Mouse (Mus musculus) T-helper 17 cell (primary cell): ENCODE measurements around the gene Tmem117.

Experiments used
- in situ Hi-C, 2 experiments: fragments of 300-600 bp; cut with MboI, MseI; formaldehyde crosslinking; loops; 1 replicate in 1 of 2; 2 replicates in 1 of 2; pipeline ENCODE4 v1.15.1; 2025; ENCODE audit warnings: high pct_unique_total_duplicates in 2 of 2

Tmem117 gene

GRCm38 (mm10) chr15:94981798-94982197 lies 352.8 kb downstream of the Tmem117 start:
- in situ Hi-C loops = no loop called here

DNA sequence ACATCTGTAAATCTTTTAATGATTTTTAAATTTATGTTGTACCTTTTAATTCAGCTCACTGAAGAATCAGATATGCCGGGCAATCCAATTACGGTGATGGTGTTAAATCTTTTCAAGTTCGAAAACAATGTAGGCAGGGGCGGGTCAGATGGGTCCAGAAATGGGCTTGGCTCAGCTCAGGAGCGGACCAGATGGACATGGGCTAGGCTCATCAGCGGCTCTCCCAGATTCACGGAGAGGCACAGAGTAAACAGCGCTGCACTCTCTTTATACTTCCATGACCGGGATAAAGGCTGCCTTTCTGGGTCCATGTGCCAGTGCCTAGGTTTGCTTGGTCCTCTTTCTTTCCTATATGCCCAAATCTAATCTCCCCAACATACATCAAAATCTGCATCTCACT lies 366.3 kb downstream of the Tmem117 start:
- in situ Hi-C loops = no loop called here

DNA sequence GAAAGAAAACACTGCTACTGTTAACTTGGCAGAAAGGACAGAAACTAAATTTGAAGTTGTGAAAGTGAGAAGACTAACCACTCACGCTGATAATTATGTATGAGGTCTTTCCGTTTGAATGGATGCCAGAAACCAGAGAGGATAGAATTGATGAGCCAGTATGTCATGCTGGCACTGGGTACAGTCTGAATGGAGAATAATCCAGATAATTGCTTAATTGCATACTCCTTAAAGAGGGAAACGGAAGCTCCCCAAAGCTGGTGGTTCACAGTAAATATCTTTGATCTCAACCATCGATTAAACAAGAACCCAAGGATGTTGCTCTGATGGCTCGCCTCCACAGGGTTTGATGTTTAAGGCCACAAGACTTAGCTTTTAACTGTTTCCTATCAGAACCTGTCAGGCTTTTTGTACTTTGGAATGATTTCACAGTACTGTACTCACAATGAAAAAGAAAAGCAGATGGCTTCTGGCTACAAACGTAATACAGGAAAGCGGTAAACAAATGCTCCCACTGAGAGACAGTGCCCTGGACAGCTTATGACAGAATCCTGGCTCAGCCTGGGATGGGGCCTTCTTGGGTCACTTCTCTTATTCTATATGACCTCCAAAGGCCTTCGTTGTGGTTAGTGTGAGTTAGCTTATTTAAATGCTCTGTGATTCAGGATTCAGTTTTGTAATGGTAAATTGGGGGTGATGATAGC lies 376.2 kb downstream of the Tmem117 start:
- in situ Hi-C loops = no loop called here

- in situ Hi-C loops = loop anchor here in 1 of 2 experiments (10.0 kb wide), 1 partner anchor 1003 kb away; no protein-coding TSS in a partner anchor
These were observed 393.2 kb downstream of the Tmem117 start for GRCm38 (mm10) chr15:95022251-95022650.

GRCm38 (mm10) chr15:95024401-95024800 lies 395.4 kb downstream of the Tmem117 start:
- in situ Hi-C loops = loop anchor here in 1 of 2 experiments (10.0 kb wide), 1 partner anchor 1000 kb away; no protein-coding TSS in a partner anchor

DNA sequence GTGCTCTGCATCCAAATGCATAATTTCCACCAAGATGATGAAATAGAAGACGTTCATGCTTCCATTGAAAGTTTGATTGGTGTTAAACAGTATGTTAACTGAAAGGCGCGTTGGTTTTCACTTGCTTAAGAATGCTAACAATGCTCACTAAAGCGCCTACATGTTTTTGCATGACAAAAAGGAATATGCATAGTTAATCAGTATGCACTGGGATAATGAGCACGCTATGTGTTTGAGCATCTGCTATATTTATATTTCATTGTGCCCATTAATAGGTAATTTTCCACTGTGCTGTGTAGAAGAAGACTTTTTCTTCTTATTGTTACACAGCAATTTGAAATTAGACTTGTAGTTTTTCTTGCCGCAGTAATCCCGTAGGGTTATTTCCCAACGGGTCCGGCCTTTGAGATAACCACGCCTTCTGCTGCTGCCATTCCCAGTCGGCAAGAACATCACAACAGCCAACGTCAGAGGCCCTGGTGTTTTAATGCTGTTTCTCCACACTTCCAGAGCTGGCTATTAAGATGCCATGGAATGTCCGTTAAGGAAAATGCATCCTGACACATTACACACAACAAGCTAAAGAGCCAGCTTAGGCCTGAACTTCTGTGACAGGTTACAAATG lies 399.9 kb downstream of the Tmem117 start:
- in situ Hi-C loops = loop anchor here in 1 of 2 experiments (10.0 kb wide), 1 partner anchor 996 kb away; no protein-coding TSS in a partner anchor

DNA sequence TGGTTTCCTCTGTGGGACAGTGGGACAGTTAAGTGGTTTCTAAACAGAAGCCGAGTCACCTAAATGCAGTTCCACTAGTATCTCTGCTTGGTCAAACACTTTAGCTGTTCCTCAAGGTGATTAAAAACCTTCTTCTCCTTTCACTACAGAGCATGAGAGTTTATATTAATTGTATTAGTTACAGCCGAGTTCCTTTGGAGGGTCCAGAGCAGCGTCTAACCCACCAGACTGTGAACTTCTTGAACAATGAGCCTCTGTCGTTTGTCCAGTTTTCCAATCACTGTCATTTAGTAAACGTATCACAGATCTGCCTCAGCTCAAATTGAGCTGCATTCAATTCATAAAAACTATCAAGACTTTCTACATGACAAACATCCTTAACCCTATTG lies 400.4 kb downstream of the Tmem117 start:
- in situ Hi-C loops = loop anchor here in 1 of 2 experiments (10.0 kb wide), 1 partner anchor 995 kb away; no protein-coding TSS in a partner anchor

DNA sequence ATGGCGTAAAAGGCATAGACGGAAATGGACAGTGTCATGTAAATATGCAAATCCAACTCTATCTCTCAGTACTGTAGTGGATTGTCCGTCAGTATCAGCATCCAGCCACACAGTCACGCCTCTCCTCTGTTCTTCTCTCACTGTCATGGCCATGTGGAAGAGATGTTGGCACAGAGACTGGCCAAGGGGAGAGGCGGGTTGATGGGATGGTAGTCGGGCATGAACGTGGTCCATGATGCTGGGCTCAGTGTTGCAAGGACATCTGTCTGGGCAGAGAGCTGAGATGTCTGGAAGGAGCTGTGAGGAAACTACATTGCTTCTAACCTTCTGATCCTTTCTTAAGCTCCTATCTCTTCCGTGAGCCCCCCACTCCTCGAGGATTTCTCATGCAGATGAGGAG lies 413.4 kb downstream of the Tmem117 start:
- in situ Hi-C loops = no loop called here

DNA sequence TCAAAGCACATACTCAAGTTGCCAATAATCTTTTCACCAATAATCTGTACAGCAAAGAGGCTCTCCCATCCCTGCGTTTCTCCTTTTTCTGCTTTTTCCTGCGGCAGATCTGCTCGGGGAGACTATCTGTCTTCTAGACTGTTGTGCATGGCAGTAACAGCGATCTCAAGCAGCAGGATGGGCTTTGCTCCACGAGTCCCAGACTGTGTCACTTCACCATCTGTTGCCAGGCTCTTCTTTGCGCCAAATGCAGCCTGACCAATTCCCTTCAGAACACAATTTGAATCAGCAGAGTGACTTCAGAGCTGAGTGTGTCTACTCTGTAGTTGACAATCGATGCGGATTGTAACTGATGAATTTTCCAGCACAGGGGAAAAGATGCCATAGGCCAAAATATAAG lies 415.0 kb downstream of the Tmem117 start:
- in situ Hi-C loops = no loop called here

- in situ Hi-C loops = no loop called here
These were observed 418.5 kb downstream of the Tmem117 start for GRCm38 (mm10) chr15:95047486-95047885.

- in situ Hi-C loops = no loop called here
These were observed 420.2 kb downstream of the Tmem117 start for GRCm38 (mm10) chr15:95049171-95049729.

DNA sequence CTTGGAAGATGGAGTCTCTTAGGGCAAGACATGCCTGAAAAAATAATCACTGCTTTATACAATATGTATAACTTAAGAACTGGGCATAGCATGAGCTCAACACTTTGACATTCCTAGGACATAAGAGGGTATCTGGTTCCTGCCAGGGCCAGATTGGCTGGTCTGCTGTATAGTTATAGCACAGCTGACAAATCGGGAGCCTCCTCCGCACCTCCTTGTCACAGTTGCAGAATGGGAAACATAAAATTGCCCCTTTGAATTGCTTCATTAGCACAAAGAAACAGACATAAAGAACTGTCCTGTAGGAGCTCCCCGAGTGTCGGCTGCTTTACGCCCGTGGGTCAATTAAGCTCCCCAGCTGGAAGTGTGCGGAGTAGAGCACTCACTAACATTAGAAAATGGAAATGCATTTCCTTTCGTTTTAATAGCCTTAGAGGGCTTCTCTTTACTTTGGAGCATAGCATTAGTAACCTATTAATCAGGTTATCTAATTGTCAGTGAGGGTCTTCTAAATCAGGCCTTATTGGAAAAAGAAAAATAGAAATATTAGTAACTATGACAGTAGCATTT lies 426.1 kb downstream of the Tmem117 start:
- in situ Hi-C loops = no loop called here

DNA sequence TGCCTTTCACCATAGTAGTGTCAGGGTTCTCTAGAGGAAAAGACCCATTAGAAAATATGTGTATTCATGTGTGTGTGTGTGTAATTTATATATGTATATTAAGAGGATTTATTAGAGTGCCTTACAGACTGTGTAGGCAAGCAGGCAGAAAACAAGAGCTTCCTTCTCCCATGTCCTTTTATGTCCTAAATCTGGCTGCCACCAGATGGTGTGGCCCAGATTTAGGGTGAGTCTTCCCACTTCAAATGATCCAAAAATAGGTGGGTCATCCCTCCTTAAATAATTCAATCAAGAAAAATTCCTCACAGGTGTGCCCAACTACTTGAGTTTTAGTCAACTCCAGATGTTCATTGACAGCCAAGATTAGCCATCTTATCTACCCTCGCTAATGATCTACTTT lies 439.0 kb downstream of the Tmem117 start:
- in situ Hi-C loops = no loop called here

GRCm38 (mm10) chr15:95068799-95069198 lies 439.8 kb downstream of the Tmem117 start:
- in situ Hi-C loops = no loop called here

DNA sequence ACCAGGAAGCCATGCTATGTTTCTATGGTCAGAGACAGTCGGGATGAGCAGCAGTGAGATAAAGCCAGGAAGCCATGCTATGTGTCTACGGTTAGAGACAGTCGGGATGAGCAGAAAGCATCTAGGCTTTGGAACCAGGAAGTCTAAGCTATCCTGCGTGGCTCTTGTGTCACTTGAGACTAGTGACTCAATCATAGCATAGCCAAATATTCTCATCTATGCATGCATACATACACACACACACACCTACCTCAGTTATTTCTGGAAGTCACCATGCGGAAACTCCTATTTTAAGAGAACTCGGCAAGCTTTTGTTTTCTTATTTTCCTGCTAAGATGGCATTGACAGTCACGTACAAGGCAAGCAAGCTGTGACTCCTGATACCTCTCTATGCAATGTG lies 441.8 kb downstream of the Tmem117 start:
- in situ Hi-C loops = no loop called here

DNA sequence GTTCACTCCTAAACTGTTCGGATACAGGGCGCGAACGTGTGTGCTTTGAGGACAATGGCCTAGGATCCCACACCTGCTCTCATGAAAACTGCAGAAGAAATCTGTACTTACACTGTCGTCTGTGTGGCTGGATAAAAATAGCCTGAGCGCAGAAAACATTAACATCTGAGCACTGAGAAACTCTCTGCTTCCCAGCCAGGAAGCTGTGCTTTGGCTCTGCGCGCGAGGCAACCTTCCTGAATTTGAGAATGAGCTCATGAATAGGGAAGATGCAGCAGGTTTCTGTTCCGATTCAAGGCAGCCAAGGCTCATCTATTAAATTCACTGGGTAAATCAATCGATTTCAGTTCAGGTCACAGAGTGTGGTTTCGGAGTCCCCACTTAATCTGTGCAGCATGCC lies 446.3 kb downstream of the Tmem117 start:
- in situ Hi-C loops = no loop called here

- in situ Hi-C loops = no loop called here
These were observed 452.6 kb downstream of the Tmem117 start for GRCm38 (mm10) chr15:95081654-95082053.

DNA sequence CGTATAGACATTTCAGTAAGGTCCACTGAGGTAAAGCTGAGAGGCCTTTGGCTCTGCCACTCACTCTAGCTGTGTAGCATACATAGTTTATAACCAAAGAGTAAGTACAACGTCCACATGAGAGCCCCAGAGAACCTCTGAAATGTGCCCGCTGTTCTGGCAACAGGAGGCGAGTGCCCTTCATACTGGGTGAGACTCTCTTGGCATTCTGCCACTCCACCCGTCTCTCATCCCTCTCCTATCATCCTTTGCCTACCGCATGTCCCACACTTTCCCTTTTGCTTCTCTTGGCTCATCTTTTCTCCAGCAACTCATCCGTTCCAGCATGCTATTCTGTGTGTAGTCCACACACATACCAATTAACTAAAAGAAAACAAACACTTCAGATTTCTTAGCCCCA lies 456.9 kb downstream of the Tmem117 start:
- in situ Hi-C loops = no loop called here

DNA sequence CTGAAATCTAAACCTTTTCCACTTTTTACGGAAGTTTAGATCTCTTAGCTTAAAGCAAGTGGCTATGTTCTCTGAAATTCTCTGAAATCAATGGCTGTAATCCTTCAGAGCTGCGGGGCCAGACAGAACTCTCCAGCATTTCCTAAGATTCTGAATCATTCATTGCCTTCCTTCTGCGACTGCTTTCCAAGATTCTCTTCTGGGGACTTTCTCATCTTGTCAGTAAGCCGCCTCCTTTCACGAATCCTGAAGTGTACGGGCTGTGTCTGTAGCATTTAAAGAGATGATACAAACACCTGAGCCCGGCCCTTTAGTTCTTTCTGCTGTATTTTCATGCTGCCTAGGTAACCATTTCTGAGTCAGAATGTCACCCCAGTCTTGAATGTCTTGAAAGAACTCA lies 471.1 kb downstream of the Tmem117 start:
- in situ Hi-C loops = no loop called here

DNA sequence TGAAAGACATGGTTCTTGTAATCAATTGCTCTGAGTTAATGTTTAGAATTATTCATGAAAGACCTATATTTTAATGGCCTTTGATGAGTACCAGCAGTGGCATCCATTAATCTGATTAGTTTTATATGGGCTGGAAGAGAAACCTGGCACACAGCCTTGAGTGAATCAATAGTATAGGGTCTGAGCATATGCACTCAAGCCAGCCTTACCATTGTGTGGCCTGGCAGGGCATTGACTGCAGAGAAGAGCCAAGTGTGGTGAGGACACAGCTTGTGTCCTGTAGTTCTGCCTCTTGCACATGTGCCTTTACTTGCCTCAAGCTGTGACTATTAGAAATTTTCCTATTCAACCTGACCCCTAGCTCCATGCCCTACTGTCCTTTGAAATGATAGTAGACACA lies 472.5 kb downstream of the Tmem117 start:
- in situ Hi-C loops = no loop called here

GRCm38 (mm10) chr15:95107246-95107809 lies 478.3 kb downstream of the Tmem117 start:
- in situ Hi-C loops = no loop called here

- in situ Hi-C loops = no loop called here
These were observed 479.6 kb downstream of the Tmem117 start for GRCm38 (mm10) chr15:95108626-95109025.
